Mouse (Mus musculus) NIH3T3 (cell line): ENCODE data around the gene Apbb1.
A peak's percentile ranks its signal among the peaks of the same experiment; 100 is the strongest.

ENCODE experiments used
- DNase-seq: peaks from one replicate; pipeline ENCODE4 v3.0.0-alpha.2; 2012; ENCODE audit warnings: low read depth

Gene Apbb1

GRCm38 (mm10) chr7:105581094-105581703, at the start of gene Apbb1:
TSS of gene Apbb1 (minus strand) at chr7:105581653.
- peak; percentile 84 for DNase-seq

- DNase-seq: peak; percentile 43
These were observed 47.2 kb upstream of the Apbb1 start for GRCm38 (mm10) chr7:105628633-105629032.

DNA sequence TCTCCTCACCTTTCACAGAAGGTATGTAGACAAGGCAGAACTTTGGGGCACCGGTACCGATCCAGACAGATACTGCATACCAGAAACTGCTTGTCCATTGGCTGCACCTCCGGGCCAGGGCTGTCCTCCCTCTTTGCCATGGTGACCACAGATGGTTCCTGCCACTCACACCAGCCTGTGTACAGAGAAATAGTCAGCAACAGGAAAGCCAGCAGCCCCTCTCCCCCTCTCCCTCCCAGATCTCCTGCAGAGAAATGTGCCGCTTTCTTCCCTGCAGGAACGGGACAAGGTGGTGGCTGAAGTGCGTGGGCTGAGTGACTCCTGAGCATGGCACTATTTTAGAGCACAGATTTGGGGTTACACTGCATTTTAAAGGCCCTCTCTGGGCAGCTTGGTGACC, 43.9 kb upstream of the Apbb1 start:
- DNase-seq: no peak

DNA sequence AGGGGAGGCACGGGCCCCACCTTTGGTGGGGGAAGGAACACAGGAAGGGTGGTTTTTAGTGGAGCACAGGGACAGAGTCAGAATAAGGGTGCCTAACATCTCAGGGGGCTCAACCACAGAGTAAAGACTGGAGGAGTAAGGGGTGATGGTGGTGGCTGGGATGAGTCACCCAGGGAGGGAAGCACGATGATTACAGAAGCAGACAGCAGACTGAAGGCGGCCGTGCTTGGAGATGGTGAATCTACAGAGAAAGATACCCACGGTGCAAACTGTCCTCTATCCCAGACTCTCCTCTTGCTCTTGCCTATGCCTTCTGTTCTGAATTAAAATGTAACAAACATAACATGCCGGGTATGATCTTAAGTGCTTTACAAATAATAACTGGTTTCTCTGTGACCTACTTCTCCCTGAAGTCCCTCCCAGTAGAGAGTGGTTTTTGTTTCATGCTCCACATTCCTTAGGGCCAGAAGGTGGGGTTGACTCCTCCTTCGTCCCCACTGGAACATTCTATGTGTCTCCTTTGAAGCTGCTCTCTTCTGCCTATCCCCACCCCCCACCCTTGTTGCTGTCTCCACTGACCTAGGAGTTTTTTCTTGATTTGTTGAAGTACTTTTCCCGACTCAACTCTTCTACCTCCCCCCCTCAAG, 40.3 kb upstream of the Apbb1 start:
- DNase-seq: peak; percentile 51

- peak; percentile 52 for DNase-seq
These were observed 39.6 kb upstream of the Apbb1 start for GRCm38 (mm10) chr7:105621053-105621452.

DNA sequence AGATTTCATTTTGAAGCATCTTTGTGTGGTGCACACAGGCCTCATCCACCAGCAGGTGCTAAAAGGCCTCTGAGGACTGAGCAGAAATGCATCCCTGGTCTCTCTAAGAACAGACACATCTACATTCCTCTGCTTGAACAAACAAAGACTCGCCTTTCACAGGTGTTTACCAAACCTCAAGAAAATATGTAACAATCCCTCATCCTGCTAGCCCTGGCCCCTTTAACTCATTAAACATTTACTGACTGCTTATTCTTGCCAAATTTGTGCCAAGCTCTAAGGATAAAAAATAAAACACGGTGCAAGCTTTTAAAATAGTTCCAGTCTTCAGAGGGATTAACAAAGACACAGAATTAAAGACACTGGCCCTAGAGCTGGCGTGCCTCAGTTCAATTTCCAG, 38.2 kb upstream of the Apbb1 start:
- no peak for DNase-seq

DNA sequence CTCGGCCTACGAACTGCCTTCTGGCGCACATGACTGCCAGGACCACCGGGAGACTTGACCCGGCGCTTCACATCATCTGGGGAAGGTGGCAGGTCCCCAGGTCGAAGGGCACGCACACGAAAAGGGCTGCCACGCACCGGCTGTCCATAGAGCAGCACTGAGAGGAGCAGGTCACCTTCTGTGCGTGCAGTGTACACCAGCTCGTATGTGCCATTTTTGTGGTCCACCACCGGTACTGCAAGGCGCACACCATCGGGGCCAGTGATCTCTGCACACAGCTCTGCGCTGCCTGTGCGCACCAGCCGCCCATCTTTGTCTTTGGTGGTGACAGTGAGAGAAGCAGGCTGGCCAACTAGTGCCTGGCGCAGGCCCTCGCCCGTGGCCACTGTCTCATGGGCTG, 36.4 kb upstream of the Apbb1 start:
- DNase-seq: no peak

DNA sequence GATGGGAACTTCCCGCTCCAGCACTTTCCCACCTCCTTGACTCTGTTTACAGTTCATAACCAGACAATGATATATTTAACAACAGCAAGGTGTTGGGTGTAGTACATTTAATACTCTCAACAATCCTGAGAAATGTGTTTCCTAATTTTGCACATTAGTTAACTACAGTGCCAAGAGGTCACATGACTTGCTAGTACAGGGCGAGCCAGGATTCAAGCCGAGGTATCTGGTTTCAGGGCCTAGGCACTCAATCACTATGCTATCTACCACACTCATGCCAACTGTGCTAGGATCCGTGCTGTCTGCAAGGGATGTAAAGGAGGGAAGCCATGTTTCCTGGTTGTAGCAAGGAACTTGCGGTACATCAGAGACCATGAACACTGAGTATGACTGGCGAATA, 35.1 kb upstream of the Apbb1 start:
- DNase-seq: no peak

GRCm38 (mm10) chr7:105615720-105616119, 34.3 kb upstream of the Apbb1 start:
- DNase-seq: no peak

GRCm38 (mm10) chr7:105614400-105614799, 32.9 kb upstream of the Apbb1 start:
- DNase-seq: peak; percentile 66

DNA sequence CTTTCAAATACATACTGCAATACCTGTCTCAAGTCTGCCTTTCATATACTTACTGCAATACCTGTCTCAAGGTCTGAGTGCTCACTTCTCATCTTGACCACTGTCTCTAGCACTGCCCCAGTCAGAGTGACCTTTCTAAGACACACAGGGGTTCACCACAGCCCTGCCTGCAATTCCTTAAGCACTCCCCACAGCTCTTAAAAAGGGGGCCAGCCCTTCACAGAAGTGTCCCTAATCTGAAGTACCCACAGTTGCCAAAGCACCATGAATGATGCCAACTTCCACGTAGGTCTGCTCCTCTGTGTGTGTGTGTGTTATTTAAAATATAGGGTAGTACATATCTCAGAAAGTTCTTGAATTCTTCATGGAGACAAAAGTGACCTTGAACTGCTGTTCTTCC, 30.3 kb upstream of the Apbb1 start:
- DNase-seq: no peak

DNA sequence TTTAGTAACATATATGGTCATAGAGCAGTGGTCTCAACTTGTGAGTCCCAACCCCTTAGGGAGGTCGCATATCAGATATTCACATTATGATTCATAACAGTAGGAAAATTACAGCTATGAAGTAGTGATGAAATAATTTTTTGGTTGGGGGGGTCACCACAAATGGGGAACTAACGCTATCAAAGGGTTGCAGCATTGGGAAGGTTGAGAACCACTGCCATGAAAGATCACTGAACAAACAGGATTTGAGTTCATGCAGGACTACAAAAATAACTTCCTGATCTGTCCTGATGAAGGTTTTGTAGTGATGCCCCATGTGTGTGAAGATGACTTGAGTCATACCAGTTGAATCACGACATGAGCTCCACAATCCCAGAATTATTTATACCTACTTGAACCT, 27.0 kb upstream of the Apbb1 start:
- no peak for DNase-seq

- peak; percentile 82 for DNase-seq
These were observed 21.6 kb upstream of the Apbb1 start for GRCm38 (mm10) chr7:105602860-105603623.

GRCm38 (mm10) chr7:105590097-105590496, 8.6 kb upstream of the Apbb1 start:
- DNase-seq: no peak

GRCm38 (mm10) chr7:105588325-105588912, 7.0 kb upstream of the Apbb1 start:
- DNase-seq: peak; percentile 33

GRCm38 (mm10) chr7:105581959-105582358, 506 bp upstream of the Apbb1 start:
- DNase-seq: no peak

DNA sequence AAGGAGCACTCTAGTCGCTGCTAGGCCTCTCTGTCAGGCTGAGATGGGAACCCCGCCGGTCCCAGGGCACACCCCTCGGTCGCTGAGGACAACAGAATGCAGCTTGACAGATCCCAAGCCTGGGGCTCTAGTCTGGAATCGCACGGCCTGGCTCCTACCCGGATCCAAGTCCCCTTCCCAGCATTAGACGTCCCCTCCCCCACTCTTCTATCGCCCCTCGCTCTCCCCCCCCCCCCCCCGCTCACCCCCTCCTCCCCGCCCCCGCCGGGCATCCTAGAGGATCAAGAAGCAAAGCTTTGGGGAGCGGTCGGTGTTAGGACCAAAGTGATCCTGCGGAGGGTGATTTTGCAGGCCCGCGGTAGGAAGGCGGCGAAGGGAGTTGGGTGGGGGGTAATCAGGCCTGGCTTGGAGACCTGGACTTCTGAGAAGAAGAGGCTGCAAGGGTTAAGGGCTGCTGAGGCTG, 795 bp downstream of the Apbb1 start:
- DNase-seq: peak; percentile 17

DNA sequence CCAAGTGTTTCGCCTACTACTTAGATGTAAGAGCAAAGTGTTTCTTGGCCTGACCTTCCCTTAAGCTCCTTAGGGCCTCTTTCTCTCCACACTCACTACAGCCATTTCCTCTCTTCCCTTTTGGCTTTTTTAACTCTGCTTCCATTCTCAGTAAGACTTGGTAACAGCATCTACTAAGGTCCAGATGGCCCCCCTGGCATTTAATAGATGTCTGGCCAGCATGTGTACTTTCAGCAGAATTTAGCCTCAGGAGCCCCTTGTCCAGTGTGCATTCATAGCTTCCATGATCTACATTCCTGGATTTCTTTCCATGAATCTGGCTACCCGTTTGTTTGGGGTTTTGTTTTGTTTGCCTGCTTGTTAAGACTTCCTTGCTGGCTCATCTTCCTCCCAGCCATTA, 3.0 kb downstream of the Apbb1 start:
- no peak for DNase-seq

DNA sequence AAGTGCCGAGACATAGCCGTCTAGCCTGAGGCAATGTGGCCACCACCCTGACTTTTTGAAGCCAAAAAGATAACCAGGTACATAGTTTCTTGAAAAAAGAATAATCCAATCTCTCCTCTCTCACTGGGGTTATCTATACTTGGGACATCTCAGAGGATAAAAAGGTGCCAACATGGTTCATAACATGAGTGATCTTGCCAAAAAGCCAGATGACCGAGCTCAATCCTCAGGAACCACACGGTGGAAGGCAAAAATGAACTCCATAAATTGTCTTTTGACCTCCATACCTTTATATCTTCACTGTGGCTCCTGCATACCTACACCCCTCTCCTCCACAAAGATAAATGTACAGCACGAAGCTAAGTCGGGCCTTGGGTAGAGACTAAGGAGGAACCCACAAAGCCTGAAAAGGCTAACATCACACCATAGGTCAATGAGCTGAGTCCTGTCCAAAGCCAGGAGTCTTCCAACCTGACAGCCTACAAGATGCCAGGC, 4.0 kb downstream of the Apbb1 start:
- DNase-seq: no peak

GRCm38 (mm10) chr7:105576166-105576748, 5.2 kb downstream of the Apbb1 start:
- no peak for DNase-seq

DNA sequence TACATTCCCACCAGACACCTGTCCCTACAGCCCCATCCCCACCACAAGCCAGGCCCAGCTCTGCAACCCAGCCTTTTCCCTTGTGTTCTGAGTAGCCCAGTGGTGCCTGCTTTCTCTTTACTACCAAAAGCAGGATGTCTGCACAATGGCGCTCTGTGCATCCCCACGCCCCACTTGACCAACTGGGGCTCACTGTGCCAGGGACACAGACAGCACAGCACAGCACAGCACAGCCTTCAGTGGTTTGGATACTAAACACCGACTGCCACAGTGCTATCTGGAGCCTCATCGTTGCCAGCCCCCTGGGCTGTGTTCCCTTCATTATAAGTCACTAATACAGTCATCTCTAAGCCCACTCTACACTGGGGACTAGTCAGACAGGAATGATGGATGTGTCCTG, 6.9 kb downstream of the Apbb1 start:
- DNase-seq: no peak

- no peak for DNase-seq
These were observed 8.5 kb downstream of the Apbb1 start for GRCm38 (mm10) chr7:105572949-105573348.
